Mouse (Mus musculus) lung, adult 10 weeks (tissue): ENCODE results near the gene Nhlh2. TPM values are rescaled to one million over a fixed set of nuclear protein-coding genes. Genes with fewer than 3 reads are reported as not detected.

Experiments
- polyA plus RNA-seq: library from polyadenylated mRNA; stranded (reverse); fragments of 350-450 nt; fragmentation: Illumina TruSeq; extraction: RNeasy Lipid Tissue Mini Kit (QIAGEN cat#74804); gene quantifications from one replicate; pipeline ENCODE4 v1.2.3, GENCODE M21; 2014; ENCODE audit warnings: low read depth, low replicate concordance; ENCODE audit not compliant: insufficient read depth

The Nhlh2 gene
- polyA plus RNA-seq, result not detected

GRCm38 (mm10) chr3:102009926-102010381 is at the start of gene Nhlh2:
Gene Nhlh2, plus strand, starts transcription at chr3:102010076.

Other genes with a start within 250 kb of the Nhlh2 start
- 0.10 TPM for gene Mab21l3, start 161.1 kb upstream of the Nhlh2 start, polyA plus RNA-seq
- 4.8 TPM for gene Slc22a15, start 85.6 kb upstream of the Nhlh2 start, polyA plus RNA-seq
- gene Casq2, start 76.3 kb downstream of the Nhlh2 start, polyA plus RNA-seq, result 8.7 TPM
- gene Vangl1, start 194.6 kb downstream of the Nhlh2 start, polyA plus RNA-seq, result 7.2 TPM